Mouse (Mus musculus) spleen, postnatal 10 days (tissue): ENCODE measurements around the gene Papss2.
A peak's percentile ranks its signal among the peaks of the same experiment; 100 is the strongest.

Experiments
- DNase-seq, 2 experiments: peaks; one replicate each; pipeline ENCODE4 v3.0.0; 2021 to 2022; ENCODE audit warnings: low spot score in 2 of 2

Papss2 gene

GRCm38 (mm10) chr19:32710288-32710687 lies 114.7 kb downstream of the Papss2 start:
- DNase-seq = no peak

- peak; percentile 90 to 94 for DNase-seq
Observed at GRCm38 (mm10) chr19:32711761-32712541, 116.4 kb downstream of the Papss2 start.

- peak; percentile 50 to 83 for DNase-seq
Observed at GRCm38 (mm10) chr19:32712588-32713042, 117.0 kb downstream of the Papss2 start.

- no peak for DNase-seq
Observed at GRCm38 (mm10) chr19:32713471-32713870, 117.9 kb downstream of the Papss2 start.

GRCm38 (mm10) chr19:32715201-32715600 lies 119.6 kb downstream of the Papss2 start:
- peak; percentile 50 to 76 for DNase-seq

- DNase-seq = no peak
Observed at GRCm38 (mm10) chr19:32715681-32716080, 120.1 kb downstream of the Papss2 start.
